Mouse (Mus musculus) urinary bladder, postnatal 36 days (tissue): ENCODE measurements around the gene Lrpprc.

ENCODE experiments used
- DNase-seq, 2 experiments: peaks; one replicate each; pipeline ENCODE4 v3.0.0; 2022; ENCODE audit warnings: low spot score in 2 of 2, mixed read lengths in 1 of 2

Gene Lrpprc

DNA sequence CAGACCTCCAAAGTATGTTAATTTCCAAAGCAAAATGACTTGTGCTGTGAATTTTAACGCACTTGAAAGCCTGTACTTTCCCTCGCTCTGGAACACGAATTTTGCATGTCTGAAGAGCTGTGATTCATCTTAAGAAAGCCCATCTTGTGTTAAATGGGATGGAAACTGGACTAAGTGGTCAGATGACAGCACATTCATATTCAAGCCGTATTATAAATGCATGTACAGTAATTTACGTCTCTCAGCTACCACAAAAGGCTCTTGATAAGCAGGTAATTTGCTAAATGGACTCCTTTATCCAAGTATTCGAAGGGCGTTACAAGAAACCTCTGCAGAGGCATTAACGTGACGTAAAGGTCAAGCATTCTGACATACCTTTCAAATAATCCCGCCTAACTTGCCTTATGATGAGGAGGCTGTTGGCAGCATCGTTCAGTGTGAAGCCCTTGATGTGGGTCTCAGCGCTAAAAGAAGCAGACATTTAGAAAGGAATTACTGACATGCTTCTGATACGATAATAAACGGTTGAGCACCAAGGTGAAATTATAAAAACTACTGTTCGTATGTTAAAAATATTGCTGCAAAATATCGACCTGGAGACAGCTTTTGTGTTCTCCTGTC is 74.2 kb downstream of the Lrpprc start:
- no peak for DNase-seq

DNA sequence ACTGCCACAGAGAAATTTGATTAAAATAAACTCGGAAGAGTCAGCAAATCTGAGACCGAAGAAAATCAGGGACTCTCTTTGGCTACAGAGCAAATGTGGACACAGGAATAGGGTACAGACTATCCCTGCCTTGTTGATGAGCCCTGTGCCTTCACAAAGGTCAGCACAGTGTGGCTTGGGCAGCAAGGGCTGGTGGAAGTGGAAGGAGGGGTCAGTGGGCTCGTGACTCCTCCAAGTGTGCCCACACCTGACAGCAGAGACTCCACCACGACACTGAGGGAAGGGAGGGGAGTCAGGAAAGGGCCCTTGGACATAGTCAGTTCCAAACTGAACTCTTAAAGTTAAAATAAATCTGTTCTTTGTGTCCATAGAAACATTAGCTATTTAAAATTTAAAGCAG is 75.7 kb downstream of the Lrpprc start:
- DNase-seq, result no peak

DNA sequence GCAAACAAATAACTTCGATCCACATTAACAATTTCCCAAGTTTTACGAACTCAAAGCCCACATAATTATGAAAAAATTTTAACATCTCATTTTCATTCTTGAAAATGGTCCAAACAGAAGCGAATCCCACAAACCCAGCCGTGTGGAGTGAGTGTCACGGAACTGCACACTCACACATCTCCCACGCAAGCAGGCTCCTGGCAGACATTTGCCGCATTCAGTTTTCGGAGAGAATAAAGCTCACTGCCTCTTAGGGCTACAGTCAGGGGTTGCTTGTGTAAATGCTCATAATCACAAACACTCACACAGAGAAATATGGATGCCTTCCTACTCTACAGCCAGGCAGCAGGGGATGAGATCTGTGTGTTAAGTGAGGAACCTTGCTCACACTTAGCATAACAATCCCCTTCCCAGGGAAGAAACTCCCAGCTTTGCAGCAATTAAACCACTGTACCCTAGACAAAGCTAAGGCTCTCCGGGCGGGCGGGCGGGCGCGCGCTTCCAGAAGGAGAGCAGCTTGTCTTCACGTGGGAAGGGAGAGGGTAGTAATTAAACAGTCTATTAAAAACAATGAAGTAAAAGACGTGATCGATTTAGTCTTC is 76.9 kb downstream of the Lrpprc start:
- no peak for DNase-seq

DNA sequence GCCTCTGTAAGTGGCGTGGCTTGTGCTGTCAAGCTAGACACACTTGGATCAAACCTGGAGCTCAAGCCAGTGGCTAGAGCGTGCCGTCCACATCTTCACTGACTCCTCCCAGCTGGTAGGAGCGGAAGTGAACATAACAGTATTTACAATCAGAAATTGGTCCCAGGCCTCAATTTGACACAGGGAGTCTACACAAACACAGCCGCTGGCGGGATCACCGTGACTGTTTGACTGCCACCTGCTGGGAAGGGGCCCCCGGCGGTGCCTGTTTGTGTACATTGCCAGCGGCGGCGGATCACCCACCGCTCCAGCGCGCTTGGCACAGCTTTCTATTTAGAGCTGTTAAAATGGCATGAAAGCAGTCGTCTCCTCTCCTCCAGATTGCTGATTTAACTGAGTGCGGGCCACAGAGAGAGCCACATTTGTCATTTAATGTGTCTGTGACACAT is 81.2 kb downstream of the Lrpprc start:
- DNase-seq, result peak in 1 of 2 experiments; percentile 8

DNA sequence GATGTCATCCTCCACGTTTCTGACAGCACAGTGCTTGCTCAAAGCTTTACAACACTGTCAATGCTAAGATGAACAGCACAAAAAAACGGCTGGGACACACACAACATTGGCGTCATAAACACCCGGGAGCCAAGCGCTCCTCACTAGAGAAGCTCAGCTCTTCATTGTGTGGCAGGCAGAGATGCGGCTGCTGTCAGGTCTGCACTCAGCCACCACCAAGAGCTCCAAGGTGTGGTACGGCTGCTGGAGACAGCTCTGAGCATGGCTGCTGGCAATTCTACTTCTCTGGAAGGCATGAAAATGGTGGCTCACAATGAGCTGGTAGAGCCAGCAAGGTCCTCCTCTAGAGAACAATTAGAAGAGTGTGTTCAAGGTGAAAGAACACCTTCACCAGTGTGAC is 81.8 kb downstream of the Lrpprc start:
- no peak for DNase-seq

- DNase-seq, result no peak
Measured at GRCm38 (mm10) chr17:84707407-84707806, 83.2 kb downstream of the Lrpprc start.

DNA sequence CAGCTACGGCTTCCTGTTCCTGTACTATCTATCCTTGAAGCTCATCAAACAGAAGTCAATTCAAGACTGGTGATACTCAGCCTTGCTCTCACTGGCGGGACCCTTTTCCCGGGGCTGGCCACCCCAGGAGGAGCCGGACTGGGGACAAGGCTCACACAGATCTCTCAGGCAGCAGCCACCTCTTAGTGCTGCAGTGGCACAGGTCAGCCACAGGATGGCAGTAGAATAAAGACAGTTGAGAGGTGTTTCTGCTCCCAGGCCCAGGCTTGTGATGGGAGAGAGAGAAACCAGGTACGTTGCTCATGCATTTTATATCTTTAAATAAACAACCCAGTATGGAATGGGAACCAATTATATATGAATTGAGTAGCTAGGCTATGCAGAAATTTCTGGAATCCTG is 91.9 kb downstream of the Lrpprc start:
- DNase-seq, result peak; percentile 31 to 39

GRCm38 (mm10) chr17:84696537-84696936 is 94.1 kb downstream of the Lrpprc start:
- DNase-seq, result no peak

DNA sequence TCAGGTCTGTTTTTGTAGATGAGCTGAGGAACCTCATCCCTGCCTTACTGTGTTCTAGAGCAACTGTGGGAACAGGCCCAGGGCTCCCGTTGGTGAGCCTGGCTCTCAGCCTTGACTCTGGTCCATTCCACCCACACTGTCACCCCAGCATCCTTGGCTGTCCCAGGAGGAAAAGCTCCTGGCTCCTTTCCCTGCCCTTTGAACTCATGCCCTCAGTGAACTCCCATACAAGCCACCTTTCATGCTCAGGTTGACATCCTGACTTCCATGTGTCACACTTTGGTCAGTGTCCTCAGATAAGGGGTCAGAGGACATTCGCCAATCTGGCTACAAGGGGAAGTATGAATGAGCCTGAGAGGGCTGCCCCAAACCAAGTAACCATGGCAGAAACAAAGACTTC is 96.8 kb downstream of the Lrpprc start:
- no peak for DNase-seq

DNA sequence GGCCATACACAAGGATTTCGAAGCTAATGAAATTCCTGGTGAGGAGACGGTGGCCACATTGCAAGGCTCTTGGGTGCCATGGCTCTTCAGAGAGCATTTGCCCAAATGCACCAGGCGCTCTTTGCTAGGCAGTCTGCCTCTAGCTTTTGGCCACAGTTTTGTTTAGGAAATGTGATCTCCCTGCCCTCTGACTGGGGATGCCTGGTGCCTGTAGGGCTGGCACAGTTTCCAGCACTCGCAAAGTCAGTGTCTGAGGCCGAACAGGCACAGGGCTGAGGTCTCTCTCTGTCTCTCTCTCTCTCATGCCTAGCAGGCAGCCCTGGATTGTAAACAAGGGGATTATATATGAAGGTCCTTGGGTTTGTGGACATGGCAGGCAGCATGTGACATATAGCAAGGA is 100.5 kb downstream of the Lrpprc start:
- no peak for DNase-seq

DNA sequence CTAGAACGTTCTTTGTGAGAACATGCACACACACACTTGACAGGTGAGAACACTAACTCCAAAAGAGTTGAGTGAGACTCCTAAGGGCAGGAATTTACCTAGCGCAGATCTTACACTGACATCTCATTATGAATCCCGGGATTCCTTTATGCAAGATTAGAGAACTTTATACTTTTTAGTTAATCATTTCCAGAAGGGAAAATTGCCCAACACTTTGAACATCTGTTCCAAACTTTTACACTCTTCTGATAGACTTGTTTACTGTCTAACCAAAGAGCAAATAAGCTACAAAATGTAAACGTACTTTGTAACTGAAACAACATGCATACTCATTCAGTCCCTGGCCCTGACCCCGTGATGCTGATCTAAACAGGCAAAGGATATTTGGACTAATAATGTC is 101.3 kb downstream of the Lrpprc start:
- no peak for DNase-seq

DNA sequence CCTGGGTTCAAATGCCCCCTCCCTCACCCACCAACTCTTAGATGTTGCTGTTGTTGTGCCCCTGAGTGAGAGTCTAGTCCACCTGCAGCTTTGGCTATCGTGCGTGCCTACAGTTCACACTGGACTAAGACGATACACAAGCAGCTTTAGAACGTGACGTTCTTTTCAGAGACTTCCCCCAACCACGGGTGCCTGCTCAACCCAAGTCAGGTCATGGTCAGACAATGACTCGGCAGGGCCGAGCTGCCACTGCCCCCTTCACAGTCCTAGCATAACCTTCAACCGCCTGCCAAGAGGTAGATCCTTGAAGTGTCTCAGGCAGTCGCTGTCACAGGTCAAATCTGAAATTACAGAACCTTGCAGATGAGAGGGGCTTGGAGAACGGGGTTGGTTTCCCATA is 101.8 kb downstream of the Lrpprc start:
- no peak for DNase-seq

GRCm38 (mm10) chr17:84687994-84688393 is 102.6 kb downstream of the Lrpprc start:
- DNase-seq, result no peak

GRCm38 (mm10) chr17:84685286-84685685 is 105.3 kb downstream of the Lrpprc start:
- DNase-seq, result no peak

DNA sequence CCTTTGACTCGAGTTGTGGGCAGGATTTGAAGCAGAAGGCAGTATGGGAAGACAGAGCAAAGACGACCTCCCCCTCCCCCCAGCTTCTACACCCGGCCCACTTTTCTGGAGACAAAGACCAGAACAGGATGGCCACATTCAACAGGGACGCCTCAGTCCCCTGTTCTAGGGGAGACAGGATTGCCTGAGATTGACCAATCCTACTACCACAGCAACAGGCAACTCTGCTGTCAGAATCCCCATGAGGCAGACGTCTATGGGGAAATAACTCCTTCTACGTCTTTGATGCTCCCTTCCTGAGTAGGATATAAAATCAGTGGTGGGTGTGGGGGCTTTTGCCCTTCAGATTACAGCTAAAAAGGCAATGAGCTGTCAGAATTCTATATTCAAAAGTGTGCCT is 106.3 kb downstream of the Lrpprc start:
- no peak for DNase-seq

DNA sequence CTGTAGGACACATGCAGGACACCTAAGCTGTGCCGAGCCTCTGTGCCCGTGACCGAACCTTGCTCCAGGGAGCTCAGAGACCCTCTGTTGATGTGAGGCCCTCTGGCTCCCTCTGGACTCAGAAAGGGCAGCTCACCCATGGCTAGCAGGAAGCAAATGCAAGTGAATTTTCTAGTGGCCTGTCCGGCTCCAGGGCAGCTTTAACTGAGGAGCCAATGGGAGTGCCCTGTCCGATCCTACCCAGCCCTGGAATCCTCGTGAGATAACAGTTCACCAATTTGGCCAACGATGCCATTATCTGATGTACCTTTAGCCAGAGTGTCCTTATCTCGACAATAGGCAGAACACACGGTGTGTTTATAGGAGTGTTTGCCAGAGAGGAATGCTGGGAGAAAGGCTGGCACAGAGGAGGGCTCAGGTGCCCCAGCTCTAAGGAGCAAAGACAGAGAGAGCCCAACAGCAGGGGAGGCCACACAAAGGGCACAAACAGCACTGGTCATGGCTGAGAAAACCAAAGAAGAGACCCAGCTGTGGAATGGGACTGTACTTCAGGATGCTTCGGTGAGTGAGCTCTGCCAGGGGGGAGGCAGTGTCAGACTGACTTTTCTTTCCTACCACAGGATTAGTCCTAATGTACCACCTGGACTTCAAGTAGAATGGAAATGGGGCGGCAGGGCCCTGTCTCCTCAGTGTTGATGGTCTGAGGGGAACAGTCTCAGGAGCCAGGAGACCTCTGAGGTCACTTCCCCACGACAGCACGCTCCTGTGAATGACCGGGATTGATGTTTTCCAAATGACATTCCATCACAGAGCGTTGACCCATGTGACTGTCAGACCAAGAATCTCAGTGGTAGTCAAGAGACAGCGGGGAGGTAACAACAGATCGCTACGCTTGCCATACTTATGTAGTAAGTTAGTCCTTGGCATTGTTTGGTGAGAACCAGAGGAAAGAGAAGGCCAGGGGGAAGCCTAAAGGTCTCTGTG is 107.6 kb downstream of the Lrpprc start, which contains the start of gene Abcg5:
TSS of gene Abcg5 (minus strand) at position 278 of the 984 bp plus-strand sequence.
- DNase-seq, result no peak

GRCm38 (mm10) chr17:84681670-84682069 is 108.9 kb downstream of the Lrpprc start:
- DNase-seq, result no peak

DNA sequence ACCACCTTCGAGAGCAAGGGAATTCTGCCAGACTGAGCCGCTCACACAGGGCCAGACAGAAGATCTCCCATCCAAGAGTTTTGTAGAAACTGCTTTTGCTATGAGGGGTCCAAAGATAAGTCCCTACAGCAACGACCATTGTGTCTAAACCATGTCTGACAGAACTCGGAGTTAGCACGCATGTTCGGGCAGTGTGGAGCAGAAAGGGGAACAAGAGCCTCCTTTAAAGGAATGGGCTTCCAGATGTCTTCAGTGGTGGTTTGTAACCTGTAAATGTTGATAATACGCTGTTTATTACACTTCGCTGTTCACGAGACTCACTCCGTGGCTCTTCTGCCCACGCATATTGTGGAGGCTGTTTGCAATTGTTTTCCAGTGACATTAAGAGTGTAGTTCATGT is 113.0 kb downstream of the Lrpprc start:
- DNase-seq, result no peak

DNA sequence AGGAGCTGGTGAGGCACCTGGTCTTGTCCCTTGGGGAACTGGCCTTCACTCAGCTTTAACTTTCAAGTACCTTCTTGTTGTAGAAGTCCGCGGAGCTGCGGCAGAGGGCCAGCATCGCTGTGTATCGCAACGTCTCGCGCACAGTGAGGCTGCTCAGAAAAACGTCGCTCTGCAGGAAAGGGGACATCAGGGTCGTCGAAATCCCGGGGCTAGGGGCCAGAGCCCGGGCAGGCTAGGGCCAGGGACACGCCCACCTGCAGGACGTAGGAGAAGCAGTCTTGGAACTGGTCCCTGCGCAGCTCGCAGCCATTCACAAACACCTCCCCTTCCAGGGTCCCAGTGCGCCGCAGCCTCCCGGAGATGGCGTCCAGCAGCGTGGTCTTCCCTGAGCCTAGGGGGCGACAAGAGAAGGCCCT is 114.6 kb downstream of the Lrpprc start, which contains the start of gene Abcg8:
TSS of gene Abcg8 (plus strand) at position 352 of the 416 bp plus-strand sequence.
- peak in 1 of 2 experiments; percentile 12 for DNase-seq

- no peak for DNase-seq
Measured at GRCm38 (mm10) chr17:84675204-84675603, 115.4 kb downstream of the Lrpprc start.

DNA sequence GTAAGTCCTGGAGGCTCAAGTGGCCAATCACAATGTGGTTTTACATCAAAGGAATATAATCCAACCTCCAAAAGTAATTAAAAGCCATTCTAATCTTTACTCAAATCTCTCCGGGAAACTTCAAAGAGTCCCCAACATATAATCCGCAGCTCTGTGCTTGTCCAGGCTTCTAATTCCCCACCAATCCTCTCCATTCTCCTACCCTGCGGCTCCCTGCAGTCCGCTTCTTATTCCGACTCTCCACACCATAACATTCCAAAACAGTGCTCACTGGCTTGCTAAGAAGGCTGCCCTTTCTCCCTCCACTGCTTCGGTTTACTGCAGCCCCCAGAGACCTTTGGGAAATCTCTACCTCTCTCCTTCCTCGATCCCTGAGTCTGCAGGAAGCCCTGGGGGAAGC is 116.5 kb downstream of the Lrpprc start:
- no peak for DNase-seq
